Mouse (Mus musculus): ENCODE data around the gene Prdm10. TPM values are rescaled to one million over a fixed set of nuclear protein-coding genes. Genes with fewer than 3 reads are reported as not detected.

The Prdm10 gene
- 7.1 to 16.9 TPM (median 9.6 TPM) in 3 replicates for total RNA-seq (2017)

- ATAC-seq (replicated peaks; ENCODE audit: insufficient number of reproducible peaks, low FRiP score, low TSS enrichment, poor library complexity, severe bottlenecking): peak; percentile 73
These were observed at the start of gene Prdm10 for GRCm38 (mm10) chr9:31280366-31281010. Gene Prdm10, plus strand, starts transcription at chr9:31280538.

GRCm38 (mm10) chr9:31235030-31235429 lies 45.3 kb upstream of the Prdm10 start:
- ATAC-seq (replicated peaks; ENCODE audit: insufficient number of reproducible peaks, low FRiP score, low TSS enrichment, poor library complexity, severe bottlenecking): no peak

GRCm38 (mm10) chr9:31235489-31235888 lies 44.8 kb upstream of the Prdm10 start:
- no peak for ATAC-seq (replicated peaks; ENCODE audit: insufficient number of reproducible peaks, low FRiP score, low TSS enrichment, poor library complexity, severe bottlenecking)

- no peak for ATAC-seq (replicated peaks; ENCODE audit: insufficient number of reproducible peaks, low FRiP score, low TSS enrichment, poor library complexity, severe bottlenecking)
These were observed 44.3 kb upstream of the Prdm10 start for GRCm38 (mm10) chr9:31236079-31236478.

- ATAC-seq (replicated peaks; ENCODE audit: insufficient number of reproducible peaks, low FRiP score, low TSS enrichment, poor library complexity, severe bottlenecking): no peak
These were observed 41.8 kb upstream of the Prdm10 start for GRCm38 (mm10) chr9:31238526-31238925.

- ATAC-seq (replicated peaks; ENCODE audit: insufficient number of reproducible peaks, low FRiP score, low TSS enrichment, poor library complexity, severe bottlenecking): no peak
These were observed 40.8 kb upstream of the Prdm10 start for GRCm38 (mm10) chr9:31239551-31239950.

- no peak for ATAC-seq (replicated peaks; ENCODE audit: insufficient number of reproducible peaks, low FRiP score, low TSS enrichment, poor library complexity, severe bottlenecking)
These were observed 39.7 kb upstream of the Prdm10 start for GRCm38 (mm10) chr9:31240522-31241207.

GRCm38 (mm10) chr9:31241208-31241699 lies 39.1 kb upstream of the Prdm10 start:
- ATAC-seq (replicated peaks; ENCODE audit: insufficient number of reproducible peaks, low FRiP score, low TSS enrichment, poor library complexity, severe bottlenecking): no peak

- ATAC-seq (replicated peaks; ENCODE audit: insufficient number of reproducible peaks, low FRiP score, low TSS enrichment, poor library complexity, severe bottlenecking): no peak
These were observed 36.9 kb upstream of the Prdm10 start for GRCm38 (mm10) chr9:31243306-31243938.

GRCm38 (mm10) chr9:31243939-31244333 lies 36.4 kb upstream of the Prdm10 start:
- no peak for ATAC-seq (replicated peaks; ENCODE audit: insufficient number of reproducible peaks, low FRiP score, low TSS enrichment, poor library complexity, severe bottlenecking)

- no peak for ATAC-seq (replicated peaks; ENCODE audit: insufficient number of reproducible peaks, low FRiP score, low TSS enrichment, poor library complexity, severe bottlenecking)
These were observed 35.3 kb upstream of the Prdm10 start for GRCm38 (mm10) chr9:31245006-31245405.

GRCm38 (mm10) chr9:31246421-31246820 lies 33.9 kb upstream of the Prdm10 start:
- no peak for ATAC-seq (replicated peaks; ENCODE audit: insufficient number of reproducible peaks, low FRiP score, low TSS enrichment, poor library complexity, severe bottlenecking)

- ATAC-seq (replicated peaks; ENCODE audit: insufficient number of reproducible peaks, low FRiP score, low TSS enrichment, poor library complexity, severe bottlenecking): peak; percentile 88
These were observed 32.7 kb upstream of the Prdm10 start for GRCm38 (mm10) chr9:31247447-31248220.

- no peak for ATAC-seq (replicated peaks; ENCODE audit: insufficient number of reproducible peaks, low FRiP score, low TSS enrichment, poor library complexity, severe bottlenecking)
These were observed 28.0 kb upstream of the Prdm10 start for GRCm38 (mm10) chr9:31252182-31252799.

GRCm38 (mm10) chr9:31253311-31253734 lies 27.0 kb upstream of the Prdm10 start:
- no peak for ATAC-seq (replicated peaks; ENCODE audit: insufficient number of reproducible peaks, low FRiP score, low TSS enrichment, poor library complexity, severe bottlenecking)

GRCm38 (mm10) chr9:31253866-31254696 lies 26.3 kb upstream of the Prdm10 start:
- no peak for ATAC-seq (replicated peaks; ENCODE audit: insufficient number of reproducible peaks, low FRiP score, low TSS enrichment, poor library complexity, severe bottlenecking)

- peak; percentile 79 for ATAC-seq (replicated peaks; ENCODE audit: insufficient number of reproducible peaks, low FRiP score, low TSS enrichment, poor library complexity, severe bottlenecking)
These were observed 25.7 kb upstream of the Prdm10 start for GRCm38 (mm10) chr9:31254697-31255004.

- ATAC-seq (replicated peaks; ENCODE audit: insufficient number of reproducible peaks, low FRiP score, low TSS enrichment, poor library complexity, severe bottlenecking): no peak
These were observed 24.4 kb upstream of the Prdm10 start for GRCm38 (mm10) chr9:31255953-31256352.
